ENCODE assay signal across 25 mouse cellular contexts in the genomic region with DNA sequence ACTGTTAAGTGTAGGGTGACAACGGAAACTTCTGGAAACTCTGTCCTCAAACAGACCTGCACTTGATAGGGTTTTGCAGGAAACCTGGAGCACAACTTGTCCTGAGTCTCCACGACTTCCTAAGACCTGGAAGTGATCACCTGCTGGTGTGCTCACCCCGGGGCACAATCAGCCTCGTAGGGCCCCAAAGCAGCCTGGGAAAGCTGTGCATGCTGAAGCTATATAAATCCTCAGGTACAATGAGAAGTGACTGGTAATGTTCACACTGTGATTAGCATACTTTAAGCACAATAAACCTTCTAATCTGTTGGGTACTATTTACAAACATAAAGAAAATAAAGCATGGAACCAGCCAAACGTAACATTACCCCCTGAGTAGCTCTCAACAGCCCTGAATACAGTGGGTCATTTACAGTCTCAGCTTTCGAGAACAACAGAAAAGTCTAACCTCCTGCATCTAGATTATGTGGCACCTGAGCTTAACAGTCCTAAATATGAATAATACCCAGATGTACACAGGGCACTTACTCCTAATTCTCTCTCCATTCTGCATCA. TPM values are rescaled to one million over a fixed set of nuclear protein-coding genes. Genes with fewer than 3 reads are reported as not detected.
DNase-seq lines count a peak whose midpoint lies in the region; ATAC-seq and TF ChIP-seq lines count a peak whose summit lies in the region.
"Had no signal": no experiment of that assay in that cellular context is flagged by ENCODE, and none has a peak within 500 bp of the region (broad histone marks: within the 10 kb centered on the region; RNA-seq: fewer than 3 reads in every experiment).

No protein-coding gene starts in this region.

- H3K9me3 ChIP-seq in kidney, embryonic 15.5 days (replicated peaks), result no peaks in the 10 kb centered on the region
- no peaks in the 10 kb centered on the region for H3K9me3 ChIP-seq in neural tube, embryonic 11.5 days (ENCODE audit: control insufficient read depth, low read length)
- H3K9me3 ChIP-seq: embryonic facial prominence, embryonic 15.5 days; hindbrain, embryonic 12.5 days; hindbrain, embryonic 15.5 days had no signal

- H3K4me3 ChIP-seq in kidney, embryonic 15.5 days (replicated peaks), result no peak overlapping the region
- no peak overlapping the region for H3K4me3 ChIP-seq in kidney, adult 2 months (ENCODE audit: insufficient read depth, low read depth, low read length)
- no peak overlapping the region for H3K4me3 ChIP-seq in neural tube, embryonic 11.5 days (ENCODE audit: low read depth, low read length)
- H3K4me3 ChIP-seq: embryonic facial prominence, embryonic 15.5 days; gastrocnemius, adult 2 months; hindbrain, embryonic 12.5 days; hindbrain, embryonic 15.5 days had no signal

- H3K4me1 ChIP-seq in kidney, embryonic 15.5 days, result peaks cover 59% of the 10 kb centered on the region
- H3K4me1 ChIP-seq in kidney, adult 2 months (ENCODE audit: control insufficient read depth, insufficient read depth, low read length), result no peaks in the 10 kb centered on the region; the same call in 1 of the 2 replicates
- H3K4me1 ChIP-seq in neural tube, embryonic 11.5 days (ENCODE audit: control insufficient read depth, insufficient read depth, low read length), result peaks cover 10% of the 10 kb centered on the region; the same call in 1 of the 2 replicates
- H3K4me1 ChIP-seq: embryonic facial prominence, embryonic 15.5 days; hindbrain, embryonic 15.5 days had no signal

- peak; percentile 54; the same call in 1 of the 2 replicates for ATAC-seq in kidney, embryonic 15.5 days (replicated peaks; ENCODE audit: low FRiP score)
- 0 out of 2 replicates have a peak, but pooled peaks have one; percentile 18 for ATAC-seq in neural tube, embryonic 11.5 days (ENCODE audit: insufficient read depth, low FRiP score, low TSS enrichment)
- ATAC-seq: activated CD4-positive, CD25-positive, alpha-beta regulatory T cell, adult 4 months; CD4-positive, CD25-positive, alpha-beta regulatory T cell, adult 4 months; forebrain, embryonic 14.5 days; forebrain, postnatal 0 days had no signal

- H3K27ac ChIP-seq in kidney, embryonic 15.5 days, result peak overlapping the region; percentile 80
- no peak overlapping the region for H3K27ac ChIP-seq in kidney, adult 2 months (ENCODE audit: insufficient read depth, low read depth, low read length)
- no peak overlapping the region for H3K27ac ChIP-seq in neural tube, embryonic 11.5 days (ENCODE audit: low read depth, low read length)
- H3K27ac ChIP-seq: embryonic facial prominence, embryonic 15.5 days; gastrocnemius, adult 2 months; hindbrain, embryonic 12.5 days; hindbrain, embryonic 15.5 days had no signal

- TF ChIP-seq POLR2A in kidney, adult 2 months (IDR thresholded peaks at IDR 0.05; ENCODE audit: low read depth, low read length), result no peak

- no peaks in the 10 kb centered on the region for H3K36me3 ChIP-seq in kidney, embryonic 15.5 days
- no peaks in the 10 kb centered on the region for H3K36me3 ChIP-seq in kidney, adult 2 months (ENCODE audit: control insufficient read depth, insufficient read depth, low read length)
- no peaks in the 10 kb centered on the region for H3K36me3 ChIP-seq in neural tube, embryonic 11.5 days (ENCODE audit: control insufficient read depth, insufficient read depth, low read length)
- H3K36me3 ChIP-seq: embryonic facial prominence, embryonic 15.5 days; hindbrain, embryonic 12.5 days; hindbrain, embryonic 15.5 days had no signal

- no peak overlapping the region for H3K9ac ChIP-seq in kidney, embryonic 15.5 days
- no peak overlapping the region for H3K9ac ChIP-seq in neural tube, embryonic 11.5 days (ENCODE audit: low read length)
- H3K9ac ChIP-seq: embryonic facial prominence, embryonic 15.5 days; forebrain, postnatal 0 days; hindbrain, embryonic 12.5 days; hindbrain, embryonic 15.5 days had no signal

- no peak for DNase-seq in kidney, adult 2 months
- DNase-seq in kidney, postnatal 14 days, result peak; percentile 4
- no peak for DNase-seq in kidney, adult 11 months
- no peak for DNase-seq in neural tube, embryonic 11.5 days (ENCODE audit: low spot score)
- DNase-seq in neural tube, embryonic 10.5 days (ENCODE audit: extremely low spot score, low spot score), result no peak
- no peak for DNase-seq in urinary bladder, adult 18-20 months (ENCODE audit: low spot score in 2 of 2)
- DNase-seq: adrenal gland, adult 8-10 months; adrenal gland, postnatal 25 days; cerebellum, adult 11-12 months; cerebellum, adult 8-10 months; cerebellum, postnatal 10 days; cerebellum, postnatal 36 days; embryo, embryonic 11 days; forebrain, postnatal 0 days; gastrocnemius, adult 2 months; gastrocnemius, postnatal 14 days; heart, adult 11 months had no signal

- no peaks in the 10 kb centered on the region for H3K27me3 ChIP-seq in kidney, embryonic 15.5 days
- no peaks in the 10 kb centered on the region for H3K27me3 ChIP-seq in kidney, adult 2 months (replicated peaks; ENCODE audit: control insufficient read depth, insufficient read depth, low read length)
- H3K27me3 ChIP-seq in neural tube, embryonic 11.5 days (ENCODE audit: control insufficient read depth, insufficient read depth, low read length), result no peaks in the 10 kb centered on the region
- H3K27me3 ChIP-seq: embryonic facial prominence, embryonic 15.5 days; hindbrain, embryonic 12.5 days; hindbrain, embryonic 15.5 days had no signal

- TF ChIP-seq CTCF in kidney, adult 2 months (conservative IDR thresholded peaks at IDR 0.05; ENCODE audit: insufficient read depth, insufficient read length, low read depth, low read length), result no peak

- WGBS in kidney, embryonic 15.5 days, result 32% methylated on average over 6 of the region's 6 CpGs
- WGBS in kidney, adult 2 months, result 46% methylated on average over 6 of the region's 6 CpGs
- 42% methylated on average over 6 of the region's 6 CpGs for WGBS in neural tube, embryonic 11.5 days

- H3K4me2 ChIP-seq in kidney, embryonic 15.5 days, result no peak overlapping the region; the same call in 1 of the 2 replicates
- no peak overlapping the region for H3K4me2 ChIP-seq in neural tube, embryonic 11.5 days (ENCODE audit: low read depth)
- H3K4me2 ChIP-seq: embryonic facial prominence, embryonic 15.5 days; heart, embryonic 11.5 days; hindbrain, embryonic 12.5 days; hindbrain, embryonic 15.5 days had no signal

RNA-seq across cellular contexts. Expression of gene Bmpr1b, which starts 54.4 kb away (rescaled TPM):
- polyA plus RNA-seq in kidney, embryonic 15.5 days (2015; fragmentation: Nextera tagmentation; extraction: Ambion mirVana), result 8.1 and 8.5 TPM in 2 replicates
- polyA plus RNA-seq in kidney, adult 2 months (2012; rRNA removed), result 1.4 and 2.0 TPM in 2 replicates
- polyA plus RNA-seq in neural tube, embryonic 11.5 days (2014; fragmentation: Nextera tagmentation; extraction: Ambion mirVana), result 14.7 and 17.8 TPM in 2 replicates
- polyA plus RNA-seq: activated CD4-positive, CD25-positive, alpha-beta regulatory T cell, adult 4 months; CD4-positive, CD25-positive, alpha-beta regulatory T cell, adult 4 months had no signal
